Mouse (Mus musculus) frontal cortex, adult (tissue): Measurements from ENCODE around the gene 3110040M04Rik.
"Not testable (repeated sequence)": the region's sequence is repeated elsewhere in the genome, so short reads cannot be mapped to it uniquely, and the experiment has no call there.

Experiments
- ATAC-seq: cut with Nextera tagmentation; 2 replicates; pipeline ENCODE4 v1.9.2; 2017; ENCODE audit warnings: mild to moderate bottlenecking, moderate library complexity, mixed read lengths; ENCODE audit not compliant: low TSS enrichment

Gene 3110040M04Rik

DNA sequence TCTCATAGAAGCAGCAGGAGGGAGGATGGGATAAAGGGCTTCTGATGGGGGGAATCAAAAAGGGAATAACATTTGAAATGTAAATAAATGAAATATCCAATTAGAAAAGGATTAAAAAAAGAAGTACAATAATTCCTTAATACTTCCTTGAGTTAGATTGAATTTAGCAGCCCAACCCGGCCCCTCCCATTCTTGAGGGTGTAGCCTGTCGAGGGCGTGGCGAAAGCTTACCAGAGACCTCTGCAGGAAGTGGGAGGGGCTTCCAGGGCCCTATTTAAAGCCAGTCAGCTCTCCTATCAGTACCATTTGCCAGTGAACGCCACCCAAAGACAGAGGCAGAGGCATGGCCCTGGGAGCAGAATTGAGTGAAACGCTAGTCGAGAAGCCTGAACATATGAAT is 11.8 kb upstream of the 3110040M04Rik start, which contains the start of gene Gm8947:
TSS of gene Gm8947 (plus strand) at position 302 of the 400 bp plus-strand sequence.
- not testable (repeated sequence) for ATAC-seq

DNA sequence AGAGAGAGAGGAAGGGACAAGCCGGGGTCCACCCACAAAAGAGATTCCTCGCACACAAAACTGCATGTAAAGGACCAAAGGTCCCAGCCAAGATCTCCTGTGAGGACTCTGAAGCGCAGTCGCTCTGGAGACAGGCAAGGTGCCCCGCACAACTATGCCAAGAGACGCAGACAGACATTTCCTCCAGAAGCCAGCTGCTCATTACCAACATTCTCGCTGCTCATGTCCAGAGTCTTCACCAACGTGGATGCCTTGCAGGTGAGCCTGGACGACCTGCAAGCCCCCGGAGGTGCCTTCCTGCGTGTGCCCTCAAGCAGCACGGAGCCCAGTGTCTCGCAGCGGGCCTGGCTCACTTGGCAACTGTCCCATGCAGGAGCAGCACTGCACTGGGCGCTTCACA is 11.2 kb upstream of the 3110040M04Rik start:
- ATAC-seq = not testable (repeated sequence)

DNA sequence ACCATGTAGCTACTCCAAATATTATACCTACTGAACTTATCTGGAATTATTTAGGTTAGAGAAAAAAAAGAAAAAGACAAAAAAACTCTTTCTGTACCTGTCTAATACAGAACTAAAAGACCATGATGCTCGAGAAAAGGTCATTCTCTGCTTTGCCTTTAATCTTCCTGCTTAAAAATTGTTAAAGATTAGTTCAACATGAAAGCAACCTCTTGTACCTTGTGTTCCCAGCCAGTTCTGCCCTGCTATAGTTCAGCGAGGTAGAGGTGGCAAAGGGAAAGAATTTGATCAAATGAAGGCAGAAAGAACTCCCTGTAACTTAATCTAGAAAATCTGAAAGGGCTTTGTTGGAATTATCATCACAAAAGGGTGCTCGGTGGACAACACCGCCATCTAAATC is 7.9 kb upstream of the 3110040M04Rik start:
- not testable (repeated sequence) for ATAC-seq

DNA sequence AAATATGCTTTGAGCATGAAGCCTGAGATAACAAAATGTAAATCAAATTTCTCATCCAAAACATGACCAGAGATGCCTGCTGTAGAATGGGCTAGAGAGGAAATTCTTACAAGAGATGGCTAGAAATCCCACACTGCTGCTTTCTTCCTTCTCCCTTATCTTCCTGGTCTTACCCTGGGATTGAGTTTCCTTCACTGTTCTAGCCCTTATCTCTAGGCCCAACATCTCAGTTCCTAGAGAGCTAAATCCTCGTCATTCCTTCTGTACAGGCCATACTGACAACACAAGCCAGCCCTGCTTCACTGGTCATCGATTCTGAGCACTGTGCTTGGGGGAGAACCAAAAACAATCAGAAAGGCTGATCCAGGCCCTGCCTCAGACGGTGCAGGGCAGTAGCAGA is 7.2 kb upstream of the 3110040M04Rik start:
- ATAC-seq = not testable (repeated sequence)

DNA sequence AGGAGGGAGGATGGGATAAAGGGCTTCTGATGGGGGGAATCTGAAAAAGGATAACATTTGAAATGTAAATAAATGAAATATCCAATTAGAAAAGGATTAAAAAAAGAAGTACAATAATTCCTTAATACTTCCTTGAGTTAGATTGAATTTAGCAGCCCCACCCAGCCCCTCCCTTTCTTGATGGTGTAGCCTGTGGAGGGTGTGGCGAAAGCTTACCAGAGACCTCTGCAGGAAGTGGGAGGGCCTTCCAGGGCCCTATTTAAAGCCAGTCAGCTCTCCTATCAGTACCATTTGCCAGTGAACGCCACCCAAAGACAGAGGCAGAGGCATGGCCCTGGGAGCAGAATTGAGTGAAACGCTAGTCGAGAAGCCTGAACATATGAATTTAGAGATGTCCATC is 5.8 kb upstream of the 3110040M04Rik start, which contains the start of gene Gm47995:
TSS of gene Gm47995 (plus strand) at position 329 of the 400 bp plus-strand sequence.
- ATAC-seq = not testable (repeated sequence)

DNA sequence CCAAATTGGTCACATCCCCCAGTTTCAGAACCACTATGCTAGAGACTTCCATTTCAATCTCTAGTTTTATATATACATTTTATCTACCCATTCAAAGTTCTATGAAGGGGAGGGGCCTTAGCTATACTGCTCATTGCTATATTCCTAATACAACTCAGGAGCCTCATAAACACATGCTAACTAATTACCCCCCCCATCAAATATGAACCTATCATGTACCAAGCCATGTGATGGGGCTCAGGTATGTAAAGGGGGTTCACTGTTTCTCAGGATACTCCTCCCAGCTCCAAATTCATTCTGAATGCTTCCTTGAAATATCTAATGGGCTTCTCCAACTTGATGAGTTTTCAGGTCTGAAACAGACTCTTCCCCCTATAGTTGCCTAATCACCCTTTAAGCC is 3.3 kb upstream of the 3110040M04Rik start:
- ATAC-seq = not testable (repeated sequence)

DNA sequence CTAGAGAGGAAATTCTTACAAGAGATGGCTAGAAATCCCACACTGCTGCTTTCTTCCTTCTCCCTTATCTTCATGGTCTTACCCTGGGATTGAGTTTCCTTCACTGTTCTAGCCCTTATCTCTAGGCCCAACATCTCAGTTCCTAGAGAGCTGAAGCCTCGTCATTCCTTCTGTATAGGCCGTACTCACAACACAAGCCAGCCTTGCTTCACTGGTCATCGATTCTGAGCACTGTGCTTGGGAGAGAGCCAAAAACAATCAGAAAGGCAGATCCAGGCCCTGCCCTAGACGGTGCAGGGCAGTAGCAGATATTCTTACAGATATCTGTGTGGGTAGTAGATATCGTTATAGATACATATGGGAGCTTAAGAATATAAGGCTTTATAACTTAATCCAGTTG is 1.1 kb upstream of the 3110040M04Rik start:
- not testable (repeated sequence) for ATAC-seq

DNA sequence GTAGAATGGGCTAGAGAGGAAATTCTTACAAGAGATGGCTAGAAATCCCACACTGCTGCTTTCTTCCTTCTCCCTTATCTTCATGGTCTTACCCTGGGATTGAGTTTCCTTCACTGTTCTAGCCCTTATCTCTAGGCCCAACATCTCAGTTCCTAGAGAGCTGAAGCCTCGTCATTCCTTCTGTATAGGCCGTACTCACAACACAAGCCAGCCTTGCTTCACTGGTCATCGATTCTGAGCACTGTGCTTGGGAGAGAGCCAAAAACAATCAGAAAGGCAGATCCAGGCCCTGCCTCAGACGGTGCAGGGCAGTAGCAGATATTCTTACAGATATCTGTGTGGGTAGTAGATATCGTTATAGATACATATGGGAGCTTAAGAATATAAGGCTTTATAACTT is 4.6 kb downstream of the 3110040M04Rik start:
- ATAC-seq = not testable (repeated sequence)

DNA sequence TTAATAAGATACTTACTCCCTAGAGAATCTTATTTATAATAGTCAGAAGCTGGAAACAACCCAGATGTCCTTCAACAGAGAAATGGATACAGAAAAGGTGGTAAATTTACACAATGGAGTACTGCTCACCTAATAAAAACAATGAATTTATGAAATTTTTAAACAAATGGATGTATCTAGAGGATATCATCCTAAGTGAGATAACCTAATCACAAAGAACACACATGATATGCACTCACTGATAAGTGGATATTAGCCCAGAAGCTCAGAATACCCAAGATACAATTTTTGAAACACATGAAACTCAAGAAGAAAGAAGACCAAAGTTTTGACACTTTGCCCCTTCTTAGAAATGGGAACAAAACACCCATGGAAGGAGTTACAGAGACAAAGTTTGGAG is 5.0 kb downstream of the 3110040M04Rik start:
- ATAC-seq = not testable (repeated sequence)

DNA sequence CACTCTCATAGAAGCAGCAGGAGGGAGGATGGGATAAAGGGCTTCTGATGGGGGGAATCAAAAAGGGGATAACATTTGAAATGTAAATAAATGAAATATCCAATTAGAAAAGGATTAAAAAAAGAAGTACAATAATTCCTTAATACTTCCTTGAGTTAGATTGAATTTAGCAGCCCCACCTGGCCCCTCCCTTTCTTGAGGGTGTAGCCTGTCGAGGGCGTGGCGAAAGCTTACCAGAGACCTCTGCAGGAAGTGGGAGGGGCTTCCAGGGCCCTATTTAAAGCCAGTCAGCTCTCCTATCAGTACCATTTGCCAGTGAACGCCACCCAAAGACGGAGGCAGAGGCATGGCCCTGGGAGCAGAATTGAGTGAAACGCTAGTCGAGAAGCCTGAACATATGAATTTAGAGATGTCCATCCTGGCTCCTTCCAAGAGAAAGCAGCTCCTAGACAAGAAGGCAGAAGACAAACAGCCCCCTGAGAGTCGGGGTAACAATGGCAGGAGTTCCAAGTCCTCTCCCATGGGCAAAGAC is 6.0 kb downstream of the 3110040M04Rik start, which contains the start of gene Gm47996:
TSS of gene Gm47996 (plus strand) at position 308 of the 532 bp plus-strand sequence.
- not testable (repeated sequence) for ATAC-seq

DNA sequence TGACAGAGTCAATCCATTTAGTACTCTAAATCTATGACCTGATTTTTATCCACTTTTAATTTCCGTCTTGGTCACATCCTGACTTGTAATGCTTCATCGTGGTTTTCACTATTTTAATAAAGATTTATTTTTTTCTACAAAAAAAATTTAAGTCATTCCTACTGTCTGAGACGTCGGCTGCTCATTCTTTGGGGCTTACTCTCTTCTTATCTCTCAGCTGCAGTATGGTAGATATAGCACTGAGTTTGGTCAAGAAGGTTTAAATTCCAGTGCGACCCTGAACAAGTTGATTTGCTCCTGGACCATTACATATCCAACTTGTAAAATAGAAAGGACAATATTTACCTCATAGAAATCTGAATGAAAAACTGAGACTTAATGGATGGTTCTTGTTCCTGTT is 7.7 kb downstream of the 3110040M04Rik start:
- not testable (repeated sequence) for ATAC-seq

DNA sequence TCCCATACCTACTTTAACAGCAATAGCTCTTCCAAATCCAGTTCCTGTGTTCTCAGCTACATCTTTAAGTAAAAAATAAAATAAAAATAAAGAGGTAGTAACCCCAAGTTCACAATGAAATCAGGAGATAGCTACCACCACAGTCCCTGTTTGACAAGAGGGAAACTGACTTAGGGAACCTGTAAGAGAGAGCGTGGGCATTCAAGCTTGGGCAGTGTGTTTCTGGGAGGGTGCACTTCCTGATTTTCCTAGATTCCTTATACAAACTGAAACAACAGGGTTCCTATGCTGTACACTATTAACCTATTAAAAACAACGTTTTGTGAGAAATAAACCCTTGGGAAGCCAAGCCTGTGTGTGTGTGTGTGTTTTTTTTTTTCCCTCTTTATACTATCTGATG is 10.9 kb downstream of the 3110040M04Rik start:
- no peak for ATAC-seq

DNA sequence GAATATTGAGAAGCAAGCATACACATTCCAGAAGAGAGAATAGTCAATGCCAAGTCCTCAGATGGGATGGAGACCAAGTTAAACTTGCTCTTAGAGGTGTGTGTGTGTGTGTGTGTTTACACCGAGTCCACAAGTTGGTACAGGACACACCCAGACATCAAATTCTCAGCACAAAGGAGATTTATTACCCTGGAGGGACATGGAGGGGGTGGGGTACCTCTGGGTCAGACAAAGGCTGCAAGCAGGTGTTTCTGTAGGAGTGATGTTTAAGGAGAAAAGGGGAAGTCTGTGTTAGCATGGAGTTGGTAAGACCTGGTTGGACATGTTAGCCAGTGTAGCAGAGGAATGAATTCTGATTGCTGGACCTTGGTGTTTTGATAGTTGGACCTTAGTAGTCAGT is 12.1 kb downstream of the 3110040M04Rik start:
- ATAC-seq = no peak

DNA sequence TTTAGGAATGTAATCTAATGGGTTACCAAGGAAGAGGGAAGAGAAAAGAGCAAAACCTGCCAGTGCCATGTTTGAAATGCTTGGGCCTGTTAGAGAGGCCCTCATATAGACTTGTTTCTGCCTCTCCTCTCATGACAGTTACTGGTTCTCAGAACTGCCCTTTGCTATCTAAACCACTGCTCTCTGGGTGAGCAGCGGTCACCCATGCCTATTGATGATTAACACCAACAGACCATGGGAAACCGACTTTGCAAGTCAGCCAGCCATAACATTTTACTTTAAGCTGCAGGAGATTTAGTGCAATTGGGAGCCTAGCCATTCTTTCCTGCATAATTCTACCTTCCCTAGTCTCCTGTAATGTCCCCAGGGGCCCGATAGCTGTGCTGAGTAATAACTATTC is 12.5 kb downstream of the 3110040M04Rik start:
- ATAC-seq = no peak

DNA sequence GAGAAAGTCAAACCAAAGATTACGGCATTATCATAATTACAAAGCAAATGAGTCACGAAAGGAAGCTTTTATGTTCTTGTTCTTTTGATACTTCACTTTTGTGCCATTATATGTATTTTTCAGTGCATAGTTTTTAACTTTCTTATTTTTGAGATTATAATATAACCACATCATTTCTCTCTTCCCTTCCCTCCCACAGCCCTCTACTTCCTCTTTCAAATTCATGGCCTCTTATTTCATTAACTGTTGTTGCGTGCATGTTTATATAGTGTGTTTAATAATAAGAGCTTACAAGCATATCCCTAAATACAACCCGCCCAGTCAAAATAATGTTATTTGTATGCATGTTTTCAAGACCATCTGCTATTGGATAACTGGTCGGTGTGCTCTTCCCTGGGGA is 15.1 kb downstream of the 3110040M04Rik start:
- no peak for ATAC-seq

DNA sequence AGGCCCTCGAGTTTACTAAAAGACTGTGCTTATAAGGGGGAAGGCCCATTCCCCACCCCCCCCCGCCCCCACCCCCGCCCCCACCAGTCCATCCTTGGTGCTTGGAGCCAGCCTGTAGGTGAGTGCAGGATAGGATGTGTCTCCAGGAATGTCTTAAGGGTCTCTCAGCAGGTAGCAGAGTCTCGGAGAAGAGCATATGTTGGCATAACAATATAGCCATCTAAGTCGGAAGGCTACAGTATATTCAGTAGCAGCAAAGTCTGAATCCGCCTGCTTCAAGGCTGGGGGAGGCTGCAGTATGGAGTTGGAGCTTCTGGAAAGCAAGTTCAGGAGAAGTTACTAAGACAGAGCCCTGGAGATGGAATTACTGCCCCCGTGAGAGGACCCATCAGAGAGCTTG is 16.2 kb downstream of the 3110040M04Rik start:
- no peak for ATAC-seq

DNA sequence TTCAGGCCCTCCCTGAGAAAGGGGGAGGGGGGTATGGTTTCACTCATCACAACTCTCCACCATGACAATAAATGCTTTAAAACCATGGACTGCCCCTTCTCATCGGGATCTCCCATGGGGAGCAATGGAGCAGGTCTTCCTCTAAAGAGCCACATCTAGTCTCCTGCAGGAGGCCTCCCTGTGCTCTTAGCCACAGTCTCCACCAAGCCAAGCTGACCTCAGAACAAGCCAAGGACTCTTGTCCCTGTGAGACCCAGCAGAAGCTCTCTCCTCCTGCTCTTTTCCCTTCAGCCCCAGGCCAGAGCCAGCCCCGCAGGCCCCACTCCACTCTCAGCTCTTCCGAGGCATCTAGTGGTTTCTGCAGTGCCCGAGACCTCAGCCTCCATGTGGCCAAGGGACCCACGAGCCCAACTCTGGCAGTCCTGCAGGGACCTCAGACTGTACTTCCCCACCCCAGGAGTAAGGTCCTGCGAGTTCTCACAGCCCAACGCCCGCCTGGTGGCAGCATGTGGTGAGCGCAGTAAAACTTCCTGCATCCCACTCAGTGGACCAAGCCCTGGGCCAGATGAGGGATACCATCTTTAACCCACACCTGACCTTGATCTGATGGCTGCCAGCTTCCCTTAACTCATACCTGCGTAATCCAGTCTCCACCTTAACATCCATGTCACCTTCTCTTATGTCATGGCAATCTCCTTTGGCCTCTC is 18.8 kb downstream of the 3110040M04Rik start:
- no peak for ATAC-seq

DNA sequence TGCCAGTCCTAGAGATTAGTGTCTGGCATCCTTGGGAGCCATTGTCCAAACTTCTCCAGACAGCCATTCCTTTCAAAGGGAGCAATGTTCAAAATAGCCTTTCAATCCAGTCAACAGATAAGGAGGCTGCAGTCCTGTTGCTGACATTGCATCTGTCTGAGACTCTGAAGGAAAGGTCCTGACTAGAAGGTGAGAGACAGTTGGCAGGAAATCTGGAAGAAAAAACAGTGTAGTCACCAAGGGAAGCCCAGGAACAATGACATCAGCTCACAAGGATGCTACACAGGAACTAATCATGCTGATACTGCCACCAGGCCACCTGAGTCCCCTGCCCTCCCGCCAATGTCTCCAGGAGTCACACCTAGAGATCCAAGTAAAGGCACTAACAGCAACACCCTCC is 19.5 kb downstream of the 3110040M04Rik start:
- no peak for ATAC-seq

DNA sequence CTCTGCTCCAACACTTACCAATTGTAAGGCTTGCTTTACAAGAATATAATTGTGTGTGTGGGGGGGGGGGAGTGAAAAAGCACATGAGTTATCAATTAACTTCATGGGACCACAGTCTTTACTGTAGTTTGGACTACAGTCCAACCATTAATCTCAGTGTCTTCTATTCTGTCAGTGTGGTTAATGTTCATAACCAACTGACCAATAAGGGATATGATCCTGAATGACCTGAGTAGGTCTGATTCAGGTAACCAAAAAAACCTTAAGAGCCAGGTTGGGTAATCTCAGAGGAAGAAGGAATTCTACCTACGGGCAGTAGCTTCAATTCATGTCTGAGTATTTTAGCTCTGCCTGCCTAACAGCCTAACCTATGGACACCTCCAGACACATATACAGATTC is 20.6 kb downstream of the 3110040M04Rik start:
- ATAC-seq = no peak

DNA sequence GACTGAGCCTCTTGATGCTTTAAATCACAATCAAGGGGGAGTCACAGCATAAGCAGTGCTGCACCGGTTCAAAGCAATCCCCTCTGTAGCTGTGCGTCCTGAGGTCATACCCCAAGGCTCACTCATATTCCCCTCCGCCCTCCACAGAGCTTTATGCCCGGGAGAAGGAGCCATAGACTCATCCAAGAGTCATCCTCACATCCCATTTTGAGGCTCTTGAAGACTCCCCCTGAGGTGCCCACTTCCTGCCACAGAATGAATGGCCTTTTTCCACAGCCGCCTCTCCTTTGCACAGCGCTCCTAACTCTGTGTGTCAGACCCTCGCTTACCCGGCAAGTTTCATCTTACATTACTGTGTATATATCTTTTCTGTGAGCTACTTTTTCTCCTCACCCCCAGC is 23.6 kb downstream of the 3110040M04Rik start:
- no peak for ATAC-seq

DNA sequence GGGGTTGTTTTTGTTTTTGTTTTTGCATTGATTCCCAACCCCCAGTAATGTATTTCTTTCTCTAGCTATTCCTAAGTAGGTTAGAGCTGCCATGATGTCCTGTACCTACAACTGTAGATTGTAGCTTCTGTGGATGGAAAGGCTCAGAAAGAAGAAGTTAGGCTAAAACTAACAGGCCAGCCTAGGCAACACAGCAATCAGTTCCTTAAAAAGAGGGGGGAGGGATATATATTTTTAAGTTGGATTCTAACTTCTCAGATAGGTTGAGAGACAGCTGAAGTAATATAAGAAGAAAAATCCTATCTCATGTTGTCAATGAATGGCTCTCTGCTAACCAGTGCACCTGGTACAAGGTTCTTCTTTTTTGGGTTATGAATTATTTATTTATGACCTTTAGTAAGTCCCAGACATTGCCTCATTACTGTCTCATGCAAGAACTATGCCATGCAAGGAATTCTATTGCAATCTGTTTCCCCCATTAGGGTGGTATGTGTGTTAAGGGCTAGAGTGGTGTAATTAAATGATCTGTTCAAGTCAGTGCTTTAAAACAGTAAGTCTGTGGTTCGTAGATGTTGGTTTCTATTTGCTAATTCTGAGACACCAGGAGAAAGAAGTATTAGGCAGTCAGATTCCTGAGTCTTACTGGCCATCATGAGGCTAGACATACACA is 24.5 kb downstream of the 3110040M04Rik start:
- no peak for ATAC-seq

DNA sequence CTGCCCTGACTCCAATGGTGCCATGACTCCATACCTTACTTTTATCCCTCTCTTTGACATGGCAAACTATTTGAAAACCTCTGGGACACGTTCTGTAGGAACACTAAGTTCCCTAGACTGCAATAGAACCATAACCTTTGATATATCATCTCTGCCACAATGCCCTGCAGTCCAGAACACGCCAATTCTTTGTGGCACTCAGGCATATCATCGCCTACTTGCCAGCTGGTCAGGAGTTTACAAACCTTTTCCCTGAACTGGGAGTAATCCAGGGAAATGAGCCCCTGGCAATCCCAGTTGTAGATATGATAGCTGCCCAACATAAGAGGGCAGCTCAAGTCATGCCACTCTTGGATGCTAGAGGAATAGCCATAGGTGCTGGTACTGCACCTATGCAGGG is 28.4 kb downstream of the 3110040M04Rik start:
- no peak for ATAC-seq

DNA sequence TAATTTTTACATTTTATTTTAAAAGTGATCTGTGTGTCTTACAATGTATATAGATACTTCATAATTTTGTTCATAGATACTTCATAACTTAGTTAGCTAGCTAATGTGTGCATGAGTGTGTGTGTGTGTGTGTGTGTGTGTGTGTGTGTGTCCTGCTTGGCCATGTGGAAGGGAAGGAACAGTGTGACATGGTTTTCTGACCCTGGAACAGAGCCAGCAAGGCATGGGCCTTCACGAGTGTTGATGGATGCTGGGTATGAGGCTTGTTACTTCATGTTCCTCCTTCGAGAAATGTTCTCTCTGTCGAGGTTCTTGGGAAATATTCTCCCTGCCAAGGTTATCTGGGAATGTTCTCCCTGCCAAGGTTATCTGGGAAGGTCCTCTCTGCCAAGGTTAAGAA is 29.8 kb downstream of the 3110040M04Rik start:
- no peak for ATAC-seq
